Mouse (Mus musculus): ENCODE measurements around the gene Bdh1. TPM values are rescaled to one million over a fixed set of nuclear protein-coding genes. Genes with fewer than 3 reads are reported as not detected.

The Bdh1 gene
- polyA plus RNA-seq, 1 experiment from 2014 or later = 98.2 TPM

- WGBS = 68% methylated on average over 3 of the region's 3 CpGs
- H3K9me3 ChIP-seq (replicated peaks; ENCODE audit: control insufficient read depth, low read length) = no peaks in the 10 kb centered on the region
- ATAC-seq (ENCODE audit: insufficient read depth, low FRiP score) = peak; percentile 72; the same call in 1 of the 2 replicates
- no peak overlapping the region for H3K9ac ChIP-seq (ENCODE audit: low read length)
- no peak overlapping the region for H3K4me3 ChIP-seq (replicated peaks; ENCODE audit: low read length)
- no peak overlapping the region for H3K4me2 ChIP-seq (ENCODE audit: low read depth, low read length)
- H3K27ac ChIP-seq (ENCODE audit: low read length) = peak overlapping the region; percentile 76
- H3K4me1 ChIP-seq (ENCODE audit: control insufficient read depth, insufficient read depth, low read length) = no peaks in the 10 kb centered on the region
- no peaks in the 10 kb centered on the region for H3K36me3 ChIP-seq (ENCODE audit: control insufficient read depth, insufficient read depth, low read length)
- H3K27me3 ChIP-seq (ENCODE audit: control insufficient read depth, insufficient read depth, low read length) = no peaks in the 10 kb centered on the region
Observed at GRCm38 (mm10) chr16:31407872-31408271, 14.2 kb upstream of the Bdh1 start.

- no peaks in the 10 kb centered on the region for H3K4me1 ChIP-seq (ENCODE audit: control insufficient read depth, insufficient read depth, low read length)
- ATAC-seq (ENCODE audit: insufficient read depth, low FRiP score) = no peak
- H3K27me3 ChIP-seq (ENCODE audit: control insufficient read depth, insufficient read depth, low read length) = no peaks in the 10 kb centered on the region
- no peak overlapping the region for H3K4me3 ChIP-seq (replicated peaks; ENCODE audit: low read length)
- WGBS = 57% methylated on average over 4 of the region's 4 CpGs
- no peaks in the 10 kb centered on the region for H3K9me3 ChIP-seq (replicated peaks; ENCODE audit: control insufficient read depth, low read length)
- H3K4me2 ChIP-seq (ENCODE audit: low read depth, low read length) = no peak overlapping the region
- H3K27ac ChIP-seq (ENCODE audit: low read length) = no peak overlapping the region
- no peaks in the 10 kb centered on the region for H3K36me3 ChIP-seq (ENCODE audit: control insufficient read depth, insufficient read depth, low read length)
- no peak overlapping the region for H3K9ac ChIP-seq (ENCODE audit: low read length)
Observed at GRCm38 (mm10) chr16:31410969-31411368, 11.1 kb upstream of the Bdh1 start.

GRCm38 (mm10) chr16:31412321-31412720, 9.8 kb upstream of the Bdh1 start:
- H3K4me3 ChIP-seq (replicated peaks; ENCODE audit: low read length) = no peak overlapping the region
- 0 out of 2 replicates have a peak, but pooled peaks cover 3% of the 10 kb centered on the region for H3K4me1 ChIP-seq (ENCODE audit: control insufficient read depth, insufficient read depth, low read length)
- H3K9me3 ChIP-seq (replicated peaks; ENCODE audit: control insufficient read depth, low read length) = no peaks in the 10 kb centered on the region
- no peak overlapping the region for H3K9ac ChIP-seq (ENCODE audit: low read length)
- ATAC-seq (ENCODE audit: insufficient read depth, low FRiP score) = no peak
- H3K27ac ChIP-seq (ENCODE audit: low read length) = no peak overlapping the region
- H3K4me2 ChIP-seq (ENCODE audit: low read depth, low read length) = no peak overlapping the region
- WGBS = 69% methylated on average over 14 of the region's 14 CpGs
- H3K27me3 ChIP-seq (ENCODE audit: control insufficient read depth, insufficient read depth, low read length) = no peaks in the 10 kb centered on the region
- H3K36me3 ChIP-seq (ENCODE audit: control insufficient read depth, insufficient read depth, low read length) = no peaks in the 10 kb centered on the region

- WGBS = 56% methylated on average over 3 of the region's 3 CpGs
- Histone ChIP-seq H3K36me3 (ENCODE audit: control insufficient read depth, insufficient read depth, low read length) (no peaks in the 10 kb centered on the region), H3K9me3 (replicated peaks; ENCODE audit: control insufficient read depth, low read length) (no peaks in the 10 kb centered on the region), H3K27me3 (ENCODE audit: control insufficient read depth, insufficient read depth, low read length) (no peaks in the 10 kb centered on the region), H3K4me1 (ENCODE audit: control insufficient read depth, insufficient read depth, low read length) (0 out of 2 replicates have a peak, but pooled peaks cover 3% of the 10 kb centered on the region), H3K4me2 (ENCODE audit: low read depth, low read length) (no peak overlapping the region), H3K9ac (ENCODE audit: low read length) (no peak overlapping the region), H3K4me3 (replicated peaks; ENCODE audit: low read length) (no peak overlapping the region), H3K27ac (ENCODE audit: low read length) (no peak overlapping the region)
- ATAC-seq (ENCODE audit: insufficient read depth, low FRiP score) = no peak
Observed at GRCm38 (mm10) chr16:31413777-31414176, 8.3 kb upstream of the Bdh1 start.

- Histone ChIP-seq H3K27ac (ENCODE audit: low read length) (peak overlapping the region; percentile 66; the same call in 1 of the 2 replicates), H3K4me3 (replicated peaks; ENCODE audit: low read length) (no peak overlapping the region), H3K4me2 (ENCODE audit: low read depth, low read length) (no peak overlapping the region), H3K9ac (ENCODE audit: low read length) (no peak overlapping the region), H3K4me1 (ENCODE audit: control insufficient read depth, insufficient read depth, low read length) (0 out of 2 replicates have a peak, but pooled peaks cover 3% of the 10 kb centered on the region), H3K36me3 (ENCODE audit: control insufficient read depth, insufficient read depth, low read length) (no peaks in the 10 kb centered on the region), H3K27me3 (ENCODE audit: control insufficient read depth, insufficient read depth, low read length) (no peaks in the 10 kb centered on the region), H3K9me3 (replicated peaks; ENCODE audit: control insufficient read depth, low read length) (no peaks in the 10 kb centered on the region)
- peak; percentile 70 for ATAC-seq (ENCODE audit: insufficient read depth, low FRiP score)
- WGBS = 34% methylated on average over 9 of the region's 9 CpGs
Observed at GRCm38 (mm10) chr16:31415885-31416450, 6.1 kb upstream of the Bdh1 start.

- H3K36me3 ChIP-seq (ENCODE audit: control insufficient read depth, insufficient read depth, low read length) = no peaks in the 10 kb centered on the region
- H3K27me3 ChIP-seq (ENCODE audit: control insufficient read depth, insufficient read depth, low read length) = no peaks in the 10 kb centered on the region
- no peak overlapping the region for H3K4me3 ChIP-seq (replicated peaks; ENCODE audit: low read length)
- no peak overlapping the region for H3K9ac ChIP-seq (ENCODE audit: low read length)
- H3K9me3 ChIP-seq (replicated peaks; ENCODE audit: control insufficient read depth, low read length) = no peaks in the 10 kb centered on the region
- H3K4me1 ChIP-seq (ENCODE audit: control insufficient read depth, insufficient read depth, low read length) = 0 out of 2 replicates have a peak, but pooled peaks cover 3% of the 10 kb centered on the region
- 60% methylated on average over 3 of the region's 3 CpGs for WGBS
- ATAC-seq (ENCODE audit: insufficient read depth, low FRiP score) = no peak
- H3K27ac ChIP-seq (ENCODE audit: low read length) = no peak overlapping the region
- no peak overlapping the region for H3K4me2 ChIP-seq (ENCODE audit: low read depth, low read length)
Observed at GRCm38 (mm10) chr16:31418704-31419103, 3.4 kb upstream of the Bdh1 start.

- Histone ChIP-seq H3K27ac (ENCODE audit: low read length) (no peak overlapping the region), H3K4me1 (ENCODE audit: control insufficient read depth, insufficient read depth, low read length) (0 out of 2 replicates have a peak, but pooled peaks cover 3% of the 10 kb centered on the region), H3K4me3 (replicated peaks; ENCODE audit: low read length) (no peak overlapping the region), H3K9me3 (replicated peaks; ENCODE audit: control insufficient read depth, low read length) (no peaks in the 10 kb centered on the region), H3K27me3 (ENCODE audit: control insufficient read depth, insufficient read depth, low read length) (no peaks in the 10 kb centered on the region), H3K36me3 (ENCODE audit: control insufficient read depth, insufficient read depth, low read length) (no peaks in the 10 kb centered on the region), H3K9ac (ENCODE audit: low read length) (no peak overlapping the region), H3K4me2 (ENCODE audit: low read depth, low read length) (no peak overlapping the region)
- no peak for ATAC-seq (ENCODE audit: insufficient read depth, low FRiP score)
- WGBS = 59% methylated on average over 5 of the region's 5 CpGs
Observed at GRCm38 (mm10) chr16:31419457-31419856, 2.6 kb upstream of the Bdh1 start.

GRCm38 (mm10) chr16:31422722-31423121, 642 bp downstream of the Bdh1 start:
- Histone ChIP-seq H3K36me3 (ENCODE audit: control insufficient read depth, insufficient read depth, low read length) (no peaks in the 10 kb centered on the region), H3K27ac (ENCODE audit: low read length) (no peak overlapping the region), H3K27me3 (ENCODE audit: control insufficient read depth, insufficient read depth, low read length) (peaks cover 3% of the 10 kb centered on the region; the same call in 1 of the 2 replicates), H3K9me3 (replicated peaks; ENCODE audit: control insufficient read depth, low read length) (no peaks in the 10 kb centered on the region), H3K4me3 (replicated peaks; ENCODE audit: low read length) (no peak overlapping the region), H3K9ac (ENCODE audit: low read length) (no peak overlapping the region), H3K4me2 (ENCODE audit: low read depth, low read length) (no peak overlapping the region), H3K4me1 (ENCODE audit: control insufficient read depth, insufficient read depth, low read length) (no peaks in the 10 kb centered on the region)
- no peak for ATAC-seq (ENCODE audit: insufficient read depth, low FRiP score)
- 56% methylated on average over 1 of the region's 1 CpGs for WGBS

GRCm38 (mm10) chr16:31423368-31423767, 1.3 kb downstream of the Bdh1 start:
- H3K4me3 ChIP-seq (replicated peaks; ENCODE audit: low read length) = no peak overlapping the region
- no peak for ATAC-seq (ENCODE audit: insufficient read depth, low FRiP score)
- 83% methylated on average over 4 of the region's 4 CpGs for WGBS

More at GRCm38 (mm10) chr16:31423368-31423767, 1.3 kb downstream of the Bdh1 start:
- Histone ChIP-seq H3K27ac (ENCODE audit: low read length) (no peak overlapping the region), H3K4me2 (ENCODE audit: low read depth, low read length) (no peak overlapping the region), H3K27me3 (ENCODE audit: control insufficient read depth, insufficient read depth, low read length) (peaks cover 4% of the 10 kb centered on the region; the same call in 1 of the 2 replicates), H3K9ac (ENCODE audit: low read length) (no peak overlapping the region), H3K9me3 (replicated peaks; ENCODE audit: control insufficient read depth, low read length) (no peaks in the 10 kb centered on the region), H3K36me3 (ENCODE audit: control insufficient read depth, insufficient read depth, low read length) (no peaks in the 10 kb centered on the region), H3K4me1 (ENCODE audit: control insufficient read depth, insufficient read depth, low read length) (no peaks in the 10 kb centered on the region)
